Mouse (Mus musculus): ENCODE measurements at regions not wholly inside any gene's neighbourhood (a gene's known extent, or its start where the extent isn't known, plus 50 kb on each side); places are given as distances from the start of the nearest gene placed in this dataset.

DNA sequence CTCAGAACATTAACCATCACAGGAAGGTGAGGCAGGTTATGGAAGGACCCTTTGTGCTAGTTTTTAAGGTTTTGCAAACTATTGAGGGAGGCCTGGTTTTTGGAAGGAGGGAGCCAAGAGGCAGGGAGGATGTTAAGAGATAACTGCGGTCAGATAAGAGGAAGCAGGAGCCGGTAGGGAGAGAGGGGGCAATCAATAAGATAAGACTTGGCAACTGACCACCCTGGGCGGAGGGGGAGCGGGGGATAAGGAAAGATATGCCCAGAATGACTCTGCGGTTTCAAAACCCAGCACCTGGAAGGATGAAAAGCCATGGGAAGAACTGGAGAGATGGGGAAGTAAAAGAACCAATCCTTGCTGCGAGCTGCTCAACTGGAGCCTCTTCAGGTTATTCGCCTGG is 80.5 kb upstream of the Usp9x start (continued):
- peak; percentile 94 for TF ChIP-seq GATA1 (IDR thresholded peaks at IDR 0.05; ENCODE audit: low read depth, low read length)

DNA sequence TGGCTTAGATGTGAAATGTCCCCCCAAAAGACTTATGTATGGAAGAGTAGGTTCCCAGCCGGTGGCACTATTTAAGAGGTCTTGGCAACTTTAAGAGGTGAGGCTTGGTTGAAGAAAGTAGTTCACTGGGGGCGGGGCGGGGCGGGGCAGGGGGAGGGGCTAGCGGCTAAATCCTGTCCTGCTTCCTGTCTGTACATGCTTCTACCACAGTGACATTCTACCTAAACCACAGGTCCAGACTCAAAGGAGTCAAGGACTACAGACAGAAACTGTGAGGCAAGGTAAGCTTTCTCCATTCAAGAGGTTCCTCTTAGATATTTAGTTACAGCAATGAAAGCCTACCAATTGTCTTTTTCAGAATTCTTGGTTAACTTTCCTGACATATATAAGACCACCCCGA is 93.6 kb upstream of the Usp9x start:
- no peak overlapping the region for H3K9ac ChIP-seq (ENCODE audit: control insufficient read depth, low read depth, low read length, poor library complexity, severe bottlenecking)
- no peaks in the 10 kb centered on the region for H3K79me2 ChIP-seq (ENCODE audit: control insufficient read depth, insufficient read depth, low read length, poor library complexity)
- DNase-seq (ENCODE audit: low read depth, low spot score), result peak; percentile 68
- no peak overlapping the region for H3K27ac ChIP-seq (ENCODE audit: control insufficient read depth, low read depth, low read length)
- peaks cover 0 to 10% of the 10 kb centered on the region in 2 experiments; a peak in 2 of 4 replicates for H3K36me3 ChIP-seq (ENCODE audit: control insufficient read depth in 1 of 2, insufficient read depth in 2 of 2, low read length in 2 of 2)
- TF ChIP-seq MXI1 (IDR thresholded peaks at IDR 0.05; ENCODE audit: low read depth, low read length) (no peak), TBP (IDR thresholded peaks at IDR 0.05; ENCODE audit: low read depth, low read length) (0 out of 2 replicates have a peak, but pooled peaks have one; percentile 14), POLR2A (IDR thresholded peaks at IDR 0.05; ENCODE audit: control insufficient read depth in 1 of 2, insufficient read depth in 1 of 2, low read depth in 1 of 2, low read length in 2 of 2, poor library complexity in 1 of 2) (0 out of 4 replicates have a peak, but pooled peaks of 1 of the 2 experiments have one; percentile 30), SIN3A (IDR thresholded peaks at IDR 0.05; ENCODE audit: low read length) (0 out of 2 replicates have a peak, but pooled peaks have one; percentile 19), CHD1 (IDR thresholded peaks at IDR 0.05; ENCODE audit: low read depth, low read length) (no peak)
- no peaks in the 10 kb centered on the region for H3K27me3 ChIP-seq (ENCODE audit: control insufficient read depth in 1 of 2, insufficient read depth in 2 of 2, low read length in 2 of 2)
- no peaks in the 10 kb centered on the region; a peak in 1 of 4 replicates for H3K4me1 ChIP-seq (ENCODE audit: control insufficient read depth in 1 of 2, insufficient read depth in 2 of 2, low read length in 2 of 2)
- H3K9me3 ChIP-seq (replicated peaks; ENCODE audit: insufficient read depth, low read length), result no peaks in the 10 kb centered on the region
- H3K4me3 ChIP-seq (ENCODE audit: control insufficient read depth in 1 of 2, insufficient read depth in 1 of 2, low read depth in 2 of 2, low read length in 2 of 2), result peak overlapping the region; percentile 12 to 16; a peak in 3 of 4 replicates

DNA sequence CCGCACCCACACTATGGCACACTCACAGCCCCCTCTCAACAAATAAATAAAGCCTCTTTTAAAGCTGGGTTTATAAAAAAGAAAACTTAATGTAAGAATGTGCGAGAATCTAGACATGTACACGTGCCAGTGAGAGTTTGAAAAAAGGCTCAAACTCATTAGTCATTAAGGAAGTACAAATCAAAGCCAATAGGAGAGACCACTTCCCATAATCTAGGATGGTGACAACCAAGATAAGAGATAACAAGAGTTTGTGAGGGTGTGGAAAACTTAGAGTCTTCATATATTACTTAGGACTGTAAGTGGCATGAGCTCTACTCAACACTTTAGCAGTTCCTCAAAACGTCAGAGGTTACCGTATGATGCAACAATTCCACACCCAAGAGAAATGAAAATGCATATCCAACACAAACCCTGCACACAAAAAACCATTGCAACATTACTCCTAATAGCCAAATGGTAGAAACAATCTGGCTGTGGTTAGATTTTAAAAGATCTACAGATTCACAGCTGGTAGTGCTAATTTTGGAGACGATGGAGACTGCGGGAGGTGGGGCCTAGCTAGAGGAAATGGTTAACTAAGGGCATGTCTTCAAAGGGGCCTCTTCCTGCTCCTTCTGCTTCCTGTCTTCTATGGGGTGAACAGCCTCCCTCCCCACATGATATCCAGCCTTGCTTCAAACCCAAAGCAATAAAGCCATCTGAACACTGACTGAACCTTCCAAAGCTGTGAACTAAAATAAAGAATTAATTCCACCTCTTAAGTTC is 102.1 kb upstream of the Usp9x start:
- H3K27me3 ChIP-seq (ENCODE audit: control insufficient read depth in 1 of 2, insufficient read depth in 2 of 2, low read length in 2 of 2), result peaks cover 4% of the 10 kb centered on the region in 2 experiments; a peak in 3 of 4 replicates
- H3K36me3 ChIP-seq (ENCODE audit: control insufficient read depth in 1 of 2, insufficient read depth in 2 of 2, low read length in 2 of 2), result peaks cover 0 to 19% of the 10 kb centered on the region in 2 experiments; a peak in 2 of 4 replicates
- H3K79me2 ChIP-seq (ENCODE audit: control insufficient read depth, insufficient read depth, low read length, poor library complexity), result no peaks in the 10 kb centered on the region
- H3K4me1 ChIP-seq (ENCODE audit: control insufficient read depth in 1 of 2, insufficient read depth in 2 of 2, low read length in 2 of 2), result peaks cover 9% of the 10 kb centered on the region in 2 experiments
- no peak overlapping the region for H3K4me3 ChIP-seq (ENCODE audit: control insufficient read depth in 1 of 2, insufficient read depth in 1 of 2, low read depth in 2 of 2, low read length in 2 of 2)
- peak; percentile 78 for DNase-seq (ENCODE audit: low read depth, low spot score)
- no peak overlapping the region for H3K9ac ChIP-seq (ENCODE audit: control insufficient read depth, low read depth, low read length, poor library complexity, severe bottlenecking)
- H3K9me3 ChIP-seq (replicated peaks; ENCODE audit: insufficient read depth, low read length), result no peaks in the 10 kb centered on the region
- peak overlapping the region; percentile 43; the same call in 1 of the 2 replicates for H3K27ac ChIP-seq (ENCODE audit: control insufficient read depth, low read depth, low read length)
- no peak for TF ChIP-seq NELFE (IDR thresholded peaks at IDR 0.05; ENCODE audit: low read depth, low read length)
- TF ChIP-seq E2F4 (IDR thresholded peaks at IDR 0.05; ENCODE audit: borderline replicate concordance, low read depth, low read length), result no peak
- TF ChIP-seq POLR2AphosphoS2 (IDR thresholded peaks at IDR 0.05; ENCODE audit: low read length), result no peak
- TF ChIP-seq USF2 (IDR thresholded peaks at IDR 0.05; ENCODE audit: borderline replicate concordance in 1 of 2, insufficient read depth in 1 of 2, low read depth in 1 of 2, low read length in 2 of 2), result no peak
- TF ChIP-seq SMC3 (IDR thresholded peaks at IDR 0.05; ENCODE audit: low read depth, low read length), result no peak
- TF ChIP-seq MYC (IDR thresholded peaks at IDR 0.05; ENCODE audit: low read depth, low read length), result peak; percentile 68; the same call in 1 of the 2 replicates
- TF ChIP-seq ETS1 (IDR thresholded peaks at IDR 0.05; ENCODE audit: low read depth, low read length), result peak; percentile 62; the same call in 1 of the 2 replicates
- no peak for TF ChIP-seq CTCF (IDR thresholded peaks at IDR 0.05 in 2 of 3, conservative IDR thresholded peaks at IDR 0.05 in 1 of 3; ENCODE audit: control insufficient read depth in 1 of 3, insufficient read depth in 1 of 3, low read depth in 2 of 3, low read length in 3 of 3, poor library complexity in 1 of 3, severe bottlenecking in 1 of 3)
- no peak for TF ChIP-seq SIN3A (IDR thresholded peaks at IDR 0.05; ENCODE audit: low read length)
- TF ChIP-seq GABPA (IDR thresholded peaks at IDR 0.05; ENCODE audit: low read depth, low read length), result no peak
- peak; percentile 98 for TF ChIP-seq RCOR1 (IDR thresholded peaks at IDR 0.05; ENCODE audit: low read depth, low read length)
- no peak for TF ChIP-seq HCFC1 (IDR thresholded peaks at IDR 0.05; ENCODE audit: low read depth, low read length)
- no peak for TF ChIP-seq UBTF (IDR thresholded peaks at IDR 0.05; ENCODE audit: borderline replicate concordance, insufficient read depth, low read depth, low read length)
- no peak for TF ChIP-seq CHD1 (IDR thresholded peaks at IDR 0.05; ENCODE audit: low read depth, low read length)
- no peak for TF ChIP-seq NRF1 (IDR thresholded peaks at IDR 0.05; ENCODE audit: insufficient read depth, low read depth, low read length, poor library complexity, severe bottlenecking)
- peak; percentile 64; the same call in 1 of the 2 replicates for TF ChIP-seq MXI1 (IDR thresholded peaks at IDR 0.05; ENCODE audit: low read depth, low read length)
- no peak for TF ChIP-seq ZC3H11A (IDR thresholded peaks at IDR 0.05; ENCODE audit: low read depth, low read length)
- no peak for TF ChIP-seq CHD2 (IDR thresholded peaks at IDR 0.05; ENCODE audit: low read length)
- no peak for TF ChIP-seq ZNF384 (IDR thresholded peaks at IDR 0.05; ENCODE audit: low read depth, low read length)
- peak; percentile 60; the same call in 1 of the 2 replicates for TF ChIP-seq TCF12 (IDR thresholded peaks at IDR 0.05; ENCODE audit: low read depth, low read length)
- peak; percentile 62 to 64 for TF ChIP-seq EP300 (IDR thresholded peaks at IDR 0.05; ENCODE audit: low read depth in 1 of 2, low read length in 2 of 2)
- no peak for TF ChIP-seq RAD21 (IDR thresholded peaks at IDR 0.05; ENCODE audit: low read depth, low read length)
- no peak for TF ChIP-seq TBP (IDR thresholded peaks at IDR 0.05; ENCODE audit: low read depth, low read length)
- no peak for TF ChIP-seq MYB (IDR thresholded peaks at IDR 0.05; ENCODE audit: low read depth, low read length)
- TF ChIP-seq MAFK (IDR thresholded peaks at IDR 0.05; ENCODE audit: borderline replicate concordance, low read depth, low read length), result no peak

All from MEL (cell line).